Mouse (Mus musculus): ENCODE measurements around the gene Gm5799. TPM values are rescaled to one million over a fixed set of nuclear protein-coding genes. Genes with fewer than 3 reads are reported as not detected.

The Gm5799 gene
- polyA plus RNA-seq (2017; shearing (Covaris generic)), result not detected

DNA sequence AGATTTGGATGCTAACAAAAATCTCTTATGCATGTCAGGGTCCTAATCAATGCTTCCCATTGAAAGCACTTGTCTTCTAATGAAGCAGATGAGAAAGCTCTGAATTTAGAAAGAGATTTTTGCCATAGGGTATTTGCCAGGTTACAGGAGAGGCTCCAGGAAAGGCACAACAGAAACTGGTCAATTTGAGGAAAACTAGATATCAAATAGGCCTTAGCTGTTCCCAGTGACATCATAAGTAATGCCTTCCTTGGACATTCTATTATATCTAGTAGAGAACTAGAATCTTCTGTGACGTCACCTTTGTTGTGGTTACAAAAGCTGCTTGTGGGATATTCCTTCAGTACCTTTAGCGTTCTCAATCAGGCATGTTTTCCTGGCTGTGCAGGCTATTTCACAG lies at the start of gene Gm5799:
TSS of gene Gm5799 (plus strand) at position 301 of the 400 bp plus-strand sequence.

GRCm38 (mm10) chr14:43579046-43579445 lies 35.7 kb downstream of the Gm5799 start, which contains the start of gene Gm17654:
Gene Gm17654, minus strand, starts transcription at chr14:43579146.

Other genes starting within 250 kb of the Gm5799 start
- not detected for gene Gm8127, start 249.7 kb upstream of the Gm5799 start, polyA plus RNA-seq (2017; shearing (Covaris generic))
- not detected for gene 1700001F09Rik, start 195.8 kb upstream of the Gm5799 start, polyA plus RNA-seq (2017; shearing (Covaris generic))
- gene Gm8138, start 127.2 kb upstream of the Gm5799 start, polyA plus RNA-seq (2017; shearing (Covaris generic)), result under 1 TPM in 1 of 2 experiments, not detected in 1; 0.12 TPM
- not detected for gene Gm17654, start 35.6 kb downstream of the Gm5799 start, polyA plus RNA-seq (2017; shearing (Covaris generic))
- gene Gm10375, start 64.4 kb downstream of the Gm5799 start, polyA plus RNA-seq (2017; shearing (Covaris generic)), result not detected
- gene Gm8165, start 133.6 kb downstream of the Gm5799 start, polyA plus RNA-seq (2017; shearing (Covaris generic)), result not detected
- gene Gm7324, start 154.3 kb downstream of the Gm5799 start, polyA plus RNA-seq (2017; shearing (Covaris generic)), result under 1 TPM; 0.63 to 0.66 TPM
- gene Gm16506, start 183.9 kb downstream of the Gm5799 start, polyA plus RNA-seq (2017; shearing (Covaris generic)), result not detected
- under 1 TPM in 1 of 2 experiments, not detected in 1; 0.16 TPM for gene Gm6526, start 204.3 kb downstream of the Gm5799 start, polyA plus RNA-seq (2017; shearing (Covaris generic))
- not detected for gene Gm8180, start 241.2 kb downstream of the Gm5799 start, polyA plus RNA-seq (2017; shearing (Covaris generic))

All from activated CD4-positive, CD25-positive, alpha-beta regulatory T cell (primary cell).